Mouse (Mus musculus): ENCODE results near the gene Gm17428. TPM values are rescaled to one million over a fixed set of nuclear protein-coding genes. Genes with fewer than 3 reads are reported as not detected.

The Gm17428 gene
- polyA plus RNA-seq (2015; fragmentation: Nextera tagmentation; extraction: Ambion mirVana), result not detected in 2 replicates

- no peak within 1 kb of the TSS for H3K4me3 ChIP-seq (replicated peaks)
- no peaks in the 10 kb centered on the region for H3K9me3 ChIP-seq (replicated peaks)
- ATAC-seq (ENCODE audit: low FRiP score), result no peak
- no peaks in the 10 kb centered on the region for H3K27me3 ChIP-seq (replicated peaks)
- H3K4me1 ChIP-seq, result peaks cover 11% of the 10 kb centered on the region
- 78% methylated on average over 1 of the region's 1 CpGs for WGBS
- H3K4me2 ChIP-seq, result no peak within 1 kb of the TSS
- no peak within 1 kb of the TSS for H3K27ac ChIP-seq (replicated peaks)
- H3K36me3 ChIP-seq, result no peaks in the 10 kb centered on the region
- no peak within 1 kb of the TSS for H3K9ac ChIP-seq (replicated peaks)
Observed at GRCm38 (mm10) chr14:54976633-54977032, at the start of gene Gm17428. Gm17428 (plus strand) TSS chr14:54976933.

DNA sequence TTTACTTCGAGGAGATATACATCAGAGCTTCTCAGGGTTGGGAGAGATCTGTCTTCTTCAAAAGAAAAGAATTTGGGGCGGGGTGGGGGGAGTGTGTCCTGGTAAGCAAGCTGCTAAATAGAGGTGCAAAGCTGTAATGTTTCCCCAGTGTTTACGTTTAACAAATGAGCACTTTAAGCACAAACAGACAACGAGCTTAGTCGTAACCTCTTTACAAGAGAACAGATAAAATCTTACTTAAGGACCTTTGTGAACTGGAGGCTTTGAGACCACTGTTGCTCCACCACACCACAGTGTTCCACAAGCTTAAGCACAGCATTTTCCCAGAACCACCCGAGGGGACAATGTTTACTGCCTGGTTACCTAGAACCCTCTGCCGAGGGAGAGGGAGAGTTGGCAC is 49.4 kb upstream of the Gm17428 start:
- H3K27me3 ChIP-seq (replicated peaks), result 0 out of 2 replicates have a peak, but pooled peaks cover 3% of the 10 kb centered on the region
- peak overlapping the region; percentile 88 for H3K27ac ChIP-seq (replicated peaks)
- H3K36me3 ChIP-seq, result no peaks in the 10 kb centered on the region
- peak overlapping the region; percentile 68; the same call in 1 of the 2 replicates for H3K9ac ChIP-seq (replicated peaks)
- 13% methylated on average over 7 of the region's 7 CpGs for WGBS
- no peak for ATAC-seq (ENCODE audit: low FRiP score)
- H3K4me2 ChIP-seq, result peak overlapping the region; percentile 97
- H3K4me1 ChIP-seq, result peaks cover 49% of the 10 kb centered on the region
- H3K4me3 ChIP-seq (replicated peaks), result peak overlapping the region; percentile 52
- H3K9me3 ChIP-seq (replicated peaks), result no peaks in the 10 kb centered on the region

- Histone ChIP-seq H3K4me1 (peaks cover 38% of the 10 kb centered on the region), H3K9me3 (replicated peaks) (no peaks in the 10 kb centered on the region), H3K4me2 (no peak overlapping the region), H3K4me3 (replicated peaks) (no peak overlapping the region), H3K27me3 (replicated peaks) (0 out of 2 replicates have a peak, but pooled peaks cover 3% of the 10 kb centered on the region), H3K27ac (replicated peaks) (no peak overlapping the region), H3K36me3 (no peaks in the 10 kb centered on the region), H3K9ac (replicated peaks) (no peak overlapping the region)
- no peak for ATAC-seq (ENCODE audit: low FRiP score)
- 82% methylated on average over 5 of the region's 5 CpGs for WGBS
Observed at GRCm38 (mm10) chr14:54929801-54930200, 46.9 kb upstream of the Gm17428 start.

DNA sequence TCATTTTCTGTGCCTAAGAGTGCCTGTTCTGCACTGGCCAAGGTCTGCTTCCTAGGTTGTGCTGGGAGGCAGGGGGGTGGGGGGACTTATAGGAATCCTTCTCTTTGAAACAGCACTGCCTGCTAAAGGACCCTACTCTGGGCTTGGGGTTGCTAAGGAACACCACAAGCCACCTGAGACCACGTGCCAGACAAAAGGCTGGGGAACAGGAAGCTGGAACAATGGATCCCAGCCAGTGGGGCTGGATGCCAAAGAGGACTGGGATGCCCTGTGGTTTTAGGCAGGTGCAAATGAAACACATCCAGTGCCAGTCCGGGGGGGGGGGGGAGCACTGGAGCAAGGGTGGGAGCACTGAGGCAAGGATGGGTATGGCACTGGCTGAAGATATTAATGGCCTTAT is 46.3 kb upstream of the Gm17428 start:
- 7% methylated on average over 2 of the region's 2 CpGs for WGBS
- no peaks in the 10 kb centered on the region for H3K36me3 ChIP-seq
- no peak for ATAC-seq (ENCODE audit: low FRiP score)
- H3K27me3 ChIP-seq (replicated peaks), result 0 out of 2 replicates have a peak, but pooled peaks cover 3% of the 10 kb centered on the region
- no peak overlapping the region for H3K4me3 ChIP-seq (replicated peaks)
- no peak overlapping the region for H3K9ac ChIP-seq (replicated peaks)
- no peak overlapping the region for H3K27ac ChIP-seq (replicated peaks)
- no peaks in the 10 kb centered on the region for H3K9me3 ChIP-seq (replicated peaks)
- H3K4me2 ChIP-seq, result no peak overlapping the region
- peaks cover 32% of the 10 kb centered on the region for H3K4me1 ChIP-seq

GRCm38 (mm10) chr14:54932645-54933150 is 44.0 kb upstream of the Gm17428 start, which contains the start of gene Il25:
Il25 (plus strand) TSS chr14:54932695.
- no peaks in the 10 kb centered on the region for H3K36me3 ChIP-seq
- H3K9ac ChIP-seq (replicated peaks), result no peak within 1 kb of the TSS
- H3K27ac ChIP-seq (replicated peaks), result no peak within 1 kb of the TSS
- no peaks in the 10 kb centered on the region for H3K9me3 ChIP-seq (replicated peaks)
- no peak within 1 kb of the TSS for H3K4me3 ChIP-seq (replicated peaks)
- H3K4me1 ChIP-seq, result peaks cover 19% of the 10 kb centered on the region
- 20% methylated on average over 6 of the region's 6 CpGs for WGBS
- H3K4me2 ChIP-seq, result no peak within 1 kb of the TSS
- H3K27me3 ChIP-seq (replicated peaks), result 0 out of 2 replicates have a peak, but pooled peaks cover 1% of the 10 kb centered on the region
- ATAC-seq (ENCODE audit: low FRiP score), result no peak

- H3K9me3 ChIP-seq (replicated peaks), result no peaks in the 10 kb centered on the region
- WGBS, result 32% methylated on average over 8 of the region's 8 CpGs
- H3K36me3 ChIP-seq, result no peaks in the 10 kb centered on the region
- H3K4me2 ChIP-seq, result peak within 1 kb of the TSS; percentile 39
- peaks cover 15% of the 10 kb centered on the region for H3K4me1 ChIP-seq
- peak within 1 kb of the TSS; percentile 10; the same call in 1 of the 2 replicates for H3K9ac ChIP-seq (replicated peaks)
- no peaks in the 10 kb centered on the region for H3K27me3 ChIP-seq (replicated peaks)
- H3K27ac ChIP-seq (replicated peaks), result peak within 1 kb of the TSS; percentile 49
- peak; percentile 65 for ATAC-seq (ENCODE audit: low FRiP score)
- H3K4me3 ChIP-seq (replicated peaks), result no peak within 1 kb of the TSS
Observed at GRCm38 (mm10) chr14:54935904-54936830, 40.6 kb upstream of the Gm17428 start, which contains the start of gene Cmtm5. Cmtm5 (plus strand) TSS chr14:54936261.

DNA sequence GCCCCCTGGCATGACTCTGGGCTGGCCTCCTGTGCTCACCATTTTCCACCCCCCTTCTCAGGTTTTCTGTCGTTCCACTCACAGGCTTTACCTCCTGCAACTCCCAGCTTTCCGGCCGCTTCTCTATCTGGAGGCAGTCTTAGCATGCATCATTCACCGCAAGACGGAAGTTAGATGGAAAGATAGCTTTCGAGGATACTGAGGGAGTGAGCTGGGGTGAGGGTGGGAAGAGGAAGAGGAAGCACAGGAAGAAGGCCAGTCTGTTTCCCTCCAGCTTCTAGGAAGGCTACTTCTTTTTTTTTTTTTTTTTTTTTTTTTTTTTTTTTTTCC is 39.9 kb upstream of the Gm17428 start:
- WGBS, result 57% methylated on average over 6 of the region's 6 CpGs
- no peak for ATAC-seq (ENCODE audit: low FRiP score)

DNA sequence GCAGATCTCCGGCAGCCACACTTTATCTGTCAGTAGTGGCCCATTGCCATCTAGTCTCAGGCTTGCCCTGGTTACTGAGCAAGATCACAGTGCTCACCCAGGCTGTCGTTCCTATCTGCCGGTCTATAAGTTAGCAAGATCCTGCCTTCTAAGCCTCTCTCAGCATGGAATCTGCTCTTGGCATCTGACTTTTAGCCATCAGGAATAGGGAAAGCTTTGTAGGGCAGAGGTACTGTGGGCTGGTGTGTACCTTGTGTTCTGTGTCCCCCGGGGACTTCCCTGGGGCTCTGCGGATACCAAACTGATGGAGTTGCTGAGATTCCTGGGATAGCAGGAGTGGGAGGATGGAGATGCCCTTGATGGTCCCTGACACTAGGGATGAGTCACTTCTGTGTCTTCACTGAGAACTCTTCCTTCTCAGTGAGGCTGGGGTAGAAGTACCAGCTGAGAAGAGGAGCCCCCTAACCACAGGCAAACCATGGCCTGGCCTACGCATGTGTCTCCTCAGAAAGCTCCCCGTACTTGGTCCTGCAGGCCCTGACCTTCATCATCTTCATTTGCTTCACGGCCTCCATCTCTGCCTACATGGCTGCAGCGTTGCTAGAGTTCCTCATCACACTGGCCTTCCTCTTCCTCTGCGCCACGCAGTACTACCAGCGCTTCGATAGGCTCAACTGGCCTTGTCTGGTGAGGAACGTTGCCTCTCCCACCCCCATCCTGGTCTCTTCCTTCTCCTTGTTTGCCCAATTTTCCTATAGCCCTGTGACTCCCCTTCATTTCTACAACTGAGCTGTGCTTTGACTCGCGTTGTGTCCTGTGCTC is 39.2 kb upstream of the Gm17428 start:
- Histone ChIP-seq H3K4me2 (peak overlapping the region; percentile 3; the same call in 1 of the 2 replicates), H3K36me3 (no peaks in the 10 kb centered on the region), H3K9me3 (replicated peaks) (no peaks in the 10 kb centered on the region), H3K27me3 (replicated peaks) (no peaks in the 10 kb centered on the region), H3K4me1 (peaks cover 15% of the 10 kb centered on the region), H3K9ac (replicated peaks) (no peak overlapping the region), H3K4me3 (replicated peaks) (no peak overlapping the region), H3K27ac (replicated peaks) (no peak overlapping the region)
- WGBS, result 91% methylated on average over 16 of the region's 16 CpGs
- ATAC-seq (ENCODE audit: low FRiP score), result no peak

More for the DNA sequence above, 39.9 kb upstream of the Gm17428 start:
- no peaks in the 10 kb centered on the region for H3K36me3 ChIP-seq
- H3K9me3 ChIP-seq (replicated peaks), result no peaks in the 10 kb centered on the region
- no peaks in the 10 kb centered on the region for H3K27me3 ChIP-seq (replicated peaks)
- peak overlapping the region; percentile 39 for H3K4me2 ChIP-seq
- no peak overlapping the region for H3K4me3 ChIP-seq (replicated peaks)
- H3K4me1 ChIP-seq, result peaks cover 15% of the 10 kb centered on the region
- peak overlapping the region; percentile 49 for H3K27ac ChIP-seq (replicated peaks)
- peak overlapping the region; percentile 10; the same call in 1 of the 2 replicates for H3K9ac ChIP-seq (replicated peaks)

DNA sequence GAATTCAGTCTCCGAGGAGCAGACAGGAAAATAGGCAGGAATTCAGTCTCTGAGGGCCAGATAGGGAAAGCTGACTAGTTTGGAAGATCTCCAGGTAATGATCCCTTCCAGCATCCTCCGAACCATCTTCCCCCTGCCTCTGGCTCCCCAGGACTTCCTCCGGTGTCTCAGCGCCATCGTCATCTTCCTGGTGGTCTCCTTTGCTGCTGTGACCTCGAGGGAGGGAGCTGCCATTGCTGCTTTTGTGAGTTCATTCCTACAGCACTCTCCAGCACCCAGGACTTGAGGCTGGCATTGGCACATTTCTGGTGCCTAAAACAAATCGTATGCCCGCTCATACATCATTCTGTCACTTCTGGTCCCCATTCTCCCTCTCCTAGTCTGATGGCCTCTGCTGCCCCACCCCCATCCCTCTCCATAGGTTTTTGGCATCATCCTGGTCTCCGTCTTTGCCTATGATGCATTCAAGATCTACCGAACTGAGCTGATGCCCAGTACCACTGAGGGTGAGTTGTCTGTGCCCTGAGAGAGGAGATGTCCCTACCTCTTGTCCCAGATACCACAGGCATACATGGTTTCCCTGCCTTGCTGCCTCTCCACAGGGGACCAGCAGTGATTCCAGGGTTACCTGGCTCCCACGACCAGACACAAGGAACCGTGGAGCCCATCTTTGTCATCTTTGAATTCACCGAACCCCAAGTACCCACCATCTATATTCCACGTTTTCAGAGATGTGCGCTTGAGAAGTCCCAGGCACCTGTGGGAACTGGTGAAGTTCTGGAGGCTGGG is 38.1 kb upstream of the Gm17428 start:
- no peak overlapping the region for H3K4me2 ChIP-seq
- H3K27me3 ChIP-seq (replicated peaks), result no peaks in the 10 kb centered on the region
- H3K9ac ChIP-seq (replicated peaks), result no peak overlapping the region
- no peaks in the 10 kb centered on the region for H3K36me3 ChIP-seq
- ATAC-seq (ENCODE audit: low FRiP score), result no peak
- no peak overlapping the region for H3K4me3 ChIP-seq (replicated peaks)
- H3K9me3 ChIP-seq (replicated peaks), result no peaks in the 10 kb centered on the region
- H3K4me1 ChIP-seq, result peaks cover 10% of the 10 kb centered on the region
- no peak overlapping the region for H3K27ac ChIP-seq (replicated peaks)
- 81% methylated on average over 15 of the region's 15 CpGs for WGBS

DNA sequence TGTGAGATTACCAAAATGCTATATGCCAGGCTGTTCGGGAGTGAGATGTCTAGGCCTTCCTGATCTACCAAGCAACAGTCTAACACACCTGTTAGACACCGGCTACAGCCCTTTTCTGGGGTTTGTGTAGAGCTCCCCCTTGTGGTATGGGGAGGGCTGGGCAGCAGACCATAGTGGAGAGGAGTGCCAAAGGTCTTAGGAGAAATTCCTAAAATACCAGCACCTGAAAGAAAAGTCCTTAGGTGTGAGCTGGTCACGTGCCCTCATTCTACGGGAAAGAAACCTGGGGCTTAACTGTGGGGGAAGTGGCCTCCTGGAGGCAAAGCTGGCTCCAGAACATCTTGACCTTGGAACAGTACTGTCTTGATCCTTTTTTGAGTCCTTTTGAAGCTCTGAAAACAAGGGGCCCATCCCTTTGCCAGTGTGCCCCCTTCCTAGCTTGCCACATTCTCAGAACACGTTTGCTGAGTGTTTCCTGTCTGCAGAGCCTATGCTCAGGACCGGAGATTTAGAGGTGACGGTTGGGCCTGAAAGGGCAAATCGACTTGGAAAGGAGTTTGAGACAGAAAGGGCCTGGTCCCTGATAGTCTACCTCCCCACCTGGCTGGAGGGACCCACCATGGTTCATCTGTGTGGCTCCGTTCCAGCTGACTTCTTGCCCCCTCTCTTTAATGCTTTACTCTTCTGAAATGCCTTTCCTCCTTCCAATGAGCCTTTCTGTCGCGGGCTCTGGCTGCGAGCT is 37.1 kb upstream of the Gm17428 start:
- Histone ChIP-seq H3K9me3 (replicated peaks) (no peaks in the 10 kb centered on the region), H3K27ac (replicated peaks) (no peak overlapping the region), H3K4me3 (replicated peaks) (no peak overlapping the region), H3K9ac (replicated peaks) (no peak overlapping the region), H3K36me3 (no peaks in the 10 kb centered on the region), H3K4me2 (no peak overlapping the region), H3K4me1 (peaks cover 10% of the 10 kb centered on the region), H3K27me3 (replicated peaks) (no peaks in the 10 kb centered on the region)
- no peak for ATAC-seq (ENCODE audit: low FRiP score)
- WGBS, result 59% methylated on average over 12 of the region's 12 CpGs

Measured in neural tube, embryonic 15.5 days (tissue).